Mouse (Mus musculus) CH12.LX (cell line): Measurements from ENCODE around the gene Vegfc. TPM values are rescaled to one million over a fixed set of nuclear protein-coding genes. Genes with fewer than 3 reads are reported as not detected.

ENCODE experiments used
- DNase-seq: peaks from one replicate; pipeline ENCODE4 v3.0.0-alpha.2; 2013; ENCODE audit errors: extremely low read depth
- H3K27ac ChIP-seq: 2 replicates; pipeline ENCODE4 v1.5.1; 2012; ENCODE audit warnings: low read depth, mild to moderate bottlenecking, control low read depth, moderate library complexity; ENCODE audit not compliant: insufficient read depth
- H3K27me3 ChIP-seq: replicated peaks from 2 replicates; pipeline ENCODE3; 2012; ENCODE audit warnings: inconsistent platforms
- H3K36me3 ChIP-seq, 2 experiments: replicated peaks in 1 of 2; 2 replicates each; pipeline versions ENCODE3 to v1.6.1; 2012; ENCODE audit warnings: inconsistent platforms in 1 of 2, low read length in 1 of 2, mild to moderate bottlenecking in 1 of 2, mixed read lengths in 1 of 2, moderate library complexity in 1 of 2; ENCODE audit not compliant: control insufficient read depth in 1 of 2, insufficient read depth in 1 of 2
- H3K4me1 ChIP-seq, 2 experiments: 2 replicates each; pipeline ENCODE4 v1.6.1; 2012; ENCODE audit warnings: inconsistent platforms in 1 of 2, moderate library complexity in 1 of 2; ENCODE audit not compliant: insufficient read depth in 2 of 2, control insufficient read depth in 1 of 2
- H3K4me2 ChIP-seq: 2 replicates; pipeline ENCODE4 v1.6.1; 2012; ENCODE audit warnings: low read depth, mild to moderate bottlenecking, control low read depth; ENCODE audit not compliant: poor library complexity, insufficient read depth, severe bottlenecking
- H3K4me3 ChIP-seq, 3 experiments: fragments of 150-350 bp in 1 of 3; sonication (generic) in 1 of 3; replicated peaks in 1 of 3; 2 replicates each; pipeline versions ENCODE3 to v1.5.1; 2011 to 2012; ENCODE audit warnings: low read depth in 2 of 3, low read length in 2 of 3, mild to moderate bottlenecking in 2 of 3, moderate library complexity in 2 of 3, control low read depth in 1 of 3, improper control_type of control experiment in 1 of 3, inconsistent platforms in 1 of 3, mixed read lengths in 1 of 3; ENCODE audit not compliant: poor library complexity in 1 of 3
- H3K79me2 ChIP-seq: replicated peaks from 2 replicates; pipeline ENCODE4 v1.6.1; 2012; ENCODE audit warnings: mild to moderate bottlenecking, moderate library complexity; ENCODE audit not compliant: control insufficient read depth, poor library complexity, insufficient read depth, severe bottlenecking; ENCODE audit errors: extremely low read depth
- H3K9ac ChIP-seq: 2 replicates; pipeline ENCODE4 v1.6.1; 2012; ENCODE audit warnings: low read depth, mild to moderate bottlenecking, control low read depth, moderate library complexity; ENCODE audit not compliant: insufficient read depth
- H3K9me3 ChIP-seq: replicated peaks from 2 replicates; pipeline ENCODE3; 2012; ENCODE audit warnings: low read length, inconsistent platforms, mixed read lengths
- CHD2 ChIP-seq: IDR thresholded peaks from 2 replicates; pipeline ENCODE4 v1.6.1; 2011; ENCODE audit warnings: low read length, improper control_type of control experiment
- CTCF ChIP-seq, 2 experiments: IDR thresholded peaks in 1 of 2; conservative IDR thresholded peaks in 1 of 2; 2 replicates each; pipeline ENCODE4 v1.5.1; 2011 to 2012; ENCODE audit warnings: low read depth in 2 of 2, low read length in 2 of 2, improper control_type of control experiment in 1 of 2, inconsistent platforms in 1 of 2, mild to moderate bottlenecking in 1 of 2, moderate library complexity in 1 of 2
- EP300 ChIP-seq: IDR thresholded peaks from 2 replicates; pipeline ENCODE4 v1.6.1; 2011; ENCODE audit warnings: low read length, improper control_type of control experiment
- IRF4 ChIP-seq: IDR thresholded peaks from 2 replicates; pipeline ENCODE4 v1.6.1; 2014; ENCODE audit warnings: low read depth, mild to moderate bottlenecking, inconsistent platforms, low read length, improper control_type of control experiment
- JUN ChIP-seq: IDR thresholded peaks from 2 replicates; pipeline ENCODE4 v1.6.1; 2011; ENCODE audit warnings: low read depth, mild to moderate bottlenecking, low read length, improper control_type of control experiment, moderate library complexity; ENCODE audit not compliant: insufficient read depth
- JUND ChIP-seq: conservative IDR thresholded peaks from 2 replicates; pipeline ENCODE4 v1.6.1; 2011; ENCODE audit warnings: low read depth, low read length, improper control_type of control experiment
- KAT2A ChIP-seq: IDR thresholded peaks from 2 replicates; pipeline ENCODE4 v1.6.1; 2012; ENCODE audit warnings: low read length, improper control_type of control experiment, inconsistent platforms; ENCODE audit not compliant: insufficient replicate concordance
- MAFK ChIP-seq: IDR thresholded peaks from 2 replicates; pipeline ENCODE4 v1.6.1; 2011; ENCODE audit warnings: low read length, improper control_type of control experiment; ENCODE audit not compliant: insufficient replicate concordance
- MAX ChIP-seq: IDR thresholded peaks from 2 replicates; pipeline ENCODE4 v1.6.1; 2011; ENCODE audit warnings: low read length, improper control_type of control experiment
- MYC ChIP-seq: IDR thresholded peaks from 2 replicates; pipeline ENCODE4 v1.6.1; 2011; ENCODE audit warnings: low read depth, mild to moderate bottlenecking, improper control_type of control experiment, low read length
- NELFE ChIP-seq: IDR thresholded peaks from 2 replicates; pipeline ENCODE4 v1.6.1; 2011; ENCODE audit warnings: low read depth, low read length, improper control_type of control experiment
- NRF1 ChIP-seq: IDR thresholded peaks from 2 replicates; pipeline ENCODE4 v1.6.1; 2014; ENCODE audit warnings: low read depth, mild to moderate bottlenecking, inconsistent platforms, low read length, improper control_type of control experiment, moderate library complexity
- RAD21 ChIP-seq: IDR thresholded peaks from 2 replicates; pipeline ENCODE4 v1.6.1; 2011; ENCODE audit warnings: low read depth, mild to moderate bottlenecking, low read length, improper control_type of control experiment, moderate library complexity
- SIN3A ChIP-seq: IDR thresholded peaks from 2 replicates; pipeline ENCODE4 v1.6.1; 2012; ENCODE audit warnings: low read length, improper control_type of control experiment, inconsistent platforms
- SMC3 ChIP-seq: IDR thresholded peaks from 2 replicates; pipeline ENCODE4 v1.6.1; 2011; ENCODE audit warnings: low read depth, low read length, improper control_type of control experiment
- TCF12 ChIP-seq: IDR thresholded peaks from 2 replicates; pipeline ENCODE4 v1.6.1; 2014; ENCODE audit warnings: low read depth, mild to moderate bottlenecking, inconsistent platforms, low read length, improper control_type of control experiment
- ZC3H11A ChIP-seq: IDR thresholded peaks from 2 replicates; pipeline ENCODE4 v1.6.1; 2012; ENCODE audit warnings: low read depth, mild to moderate bottlenecking, inconsistent platforms, low read length, improper control_type of control experiment
- ZMIZ1 ChIP-seq: IDR thresholded peaks from 2 replicates; pipeline ENCODE4 v1.6.1; 2012; ENCODE audit warnings: low read depth, mild to moderate bottlenecking, inconsistent platforms, low read length, improper control_type of control experiment
- ZNF384 ChIP-seq: IDR thresholded peaks from 2 replicates; pipeline ENCODE4 v1.6.1; 2012; ENCODE audit warnings: low read depth, low read length, improper control_type of control experiment, inconsistent platforms
- dilution Hi-C: fragments of 300-500 bp; cut with MboI; formaldehyde crosslinking; loops from 2 replicates; pipeline ENCODE4 v1.14.3; 2020; ENCODE audit warnings: low sequenced_read_pairs; ENCODE audit not compliant: extremely low pct_unique_long_range_greater_than_20kb, extremely low pct_ligation_motif_present
- in situ Hi-C: fragments of 300-500 bp; cut with MboI; formaldehyde crosslinking; loops from 3 replicates; pipeline ENCODE4 v1.14.3; 2019; ENCODE audit warnings: low sequenced_read_pairs, low pct_ligation_motif_present, low pct_unique_long_range_greater_than_20kb, mixed read lengths
- polyA plus RNA-seq: library from polyadenylated mRNA; unstranded; fragments of >175 nt; gene quantifications from 2 replicates; pipeline ENCODE4 v1.2.1, GENCODE M21; 2012; ENCODE audit warnings: low read depth; ENCODE audit not compliant: insufficient read length
- total RNA-seq, 2 experiments: library from RNA; depleted of rRNA; stranded (reverse); fragments of 300-350 nt in 1 of 2; fragments of >200 nt in 1 of 2; gene quantifications; 2 replicates each; pipeline ENCODE4 v1.2.3; 2012 to 2014

Gene Vegfc
- total and polyA plus RNA-seq, 3 experiments: not detected

GRCm38 (mm10) chr8:54076301-54076700 is 1.1 kb upstream of the Vegfc start:
- Histone ChIP-seq H3K4me1 (no peaks in the 10 kb centered on the region), H3K4me2 (no peak overlapping the region), H3K27me3 (no peaks in the 10 kb centered on the region), H3K36me3 (no peaks in the 10 kb centered on the region), H3K79me2 (no peaks in the 10 kb centered on the region), H3K27ac (no peak overlapping the region), H3K9ac (no peak overlapping the region), H3K4me3 (no peak overlapping the region), H3K9me3 (peaks cover 9% of the 10 kb centered on the region)
- dilution Hi-C loops: no loop called here
- TF ChIP-seq EP300 (no peak), JUND (no peak), ZNF384 (no peak), KAT2A (no peak), RAD21 (no peak), NELFE (no peak), SMC3 (no peak), SIN3A (no peak), ZC3H11A (no peak), JUN (no peak), NRF1 (no peak), MAX (no peak), MYC (no peak), CHD2 (no peak), CTCF (conservative IDR thresholded peaks at IDR 0.05 in 1 of 2, IDR thresholded peaks at IDR 0.05 in 1 of 2; ENCODE audit: low read depth in 2 of 2, low read length in 2 of 2) (no peak)
- no peak for DNase-seq
- in situ Hi-C loops: no loop called here

- Histone ChIP-seq H3K4me1 (no peaks in the 10 kb centered on the region), H3K9me3 (peaks cover 9% of the 10 kb centered on the region), H3K36me3 (no peaks in the 10 kb centered on the region), H3K4me2 (no peak overlapping the region), H3K27me3 (no peaks in the 10 kb centered on the region), H3K9ac (no peak overlapping the region), H3K27ac (no peak overlapping the region), H3K79me2 (no peaks in the 10 kb centered on the region), H3K4me3 (no peak overlapping the region)
- in situ Hi-C loops (no loop called here), dilution Hi-C loops (no loop called here)
- no peak for TF ChIP-seq IRF4
- TF ChIP-seq MAFK: no peak
- no peak for TF ChIP-seq ZMIZ1
- no peak for TF ChIP-seq TCF12
- no peak for DNase-seq
Observed at GRCm38 (mm10) chr8:54076791-54077270, 575 bp upstream of the Vegfc start.
